Mouse (Mus musculus): ENCODE data around the gene Baz1a. TPM values are rescaled to one million over a fixed set of nuclear protein-coding genes. Genes with fewer than 3 reads are reported as not detected.

Baz1a gene
- 0.34 and 0.67 TPM in 2 replicates for polyA plus RNA-seq (2012; rRNA removed)

DNA sequence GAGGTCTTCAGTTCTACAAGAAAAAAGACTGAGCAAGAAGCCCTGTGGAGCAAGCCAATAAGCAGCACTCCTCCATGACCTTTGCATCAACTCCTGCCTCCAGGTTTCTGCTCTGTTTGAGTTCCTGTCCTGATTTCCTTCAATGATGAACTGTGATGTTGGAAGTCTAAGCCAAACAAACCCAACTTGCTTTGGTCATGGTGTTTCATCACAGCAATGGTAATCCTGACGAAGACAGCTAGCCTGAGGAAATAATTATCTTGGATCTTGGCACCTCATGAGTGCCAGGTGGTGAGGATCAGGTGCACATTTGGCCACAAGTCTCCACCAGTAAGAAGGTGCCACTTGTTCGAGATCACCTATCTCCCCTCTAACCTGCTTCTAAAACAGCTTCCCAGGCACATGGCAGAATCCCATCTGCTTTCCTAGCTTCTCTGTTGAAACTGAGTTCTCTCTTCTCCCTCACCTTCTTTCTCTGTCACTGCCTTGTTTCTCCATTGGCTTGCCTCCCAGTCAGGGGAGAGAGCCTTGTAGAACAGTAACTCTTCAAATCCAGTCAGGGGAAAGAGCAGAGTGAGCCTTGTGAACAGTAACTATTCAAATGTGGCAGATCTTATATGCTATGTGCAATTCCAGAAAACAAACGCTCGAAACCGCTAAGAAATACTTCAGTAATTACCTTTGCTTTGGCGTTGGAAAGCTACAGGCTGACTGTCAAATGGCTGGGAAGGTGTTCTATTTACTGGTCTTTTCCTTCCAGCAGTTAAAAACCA is at the start of gene Baz1a:
TSS of gene Baz1a (minus strand) at position 723 of the 773 bp plus-strand sequence.

DNA sequence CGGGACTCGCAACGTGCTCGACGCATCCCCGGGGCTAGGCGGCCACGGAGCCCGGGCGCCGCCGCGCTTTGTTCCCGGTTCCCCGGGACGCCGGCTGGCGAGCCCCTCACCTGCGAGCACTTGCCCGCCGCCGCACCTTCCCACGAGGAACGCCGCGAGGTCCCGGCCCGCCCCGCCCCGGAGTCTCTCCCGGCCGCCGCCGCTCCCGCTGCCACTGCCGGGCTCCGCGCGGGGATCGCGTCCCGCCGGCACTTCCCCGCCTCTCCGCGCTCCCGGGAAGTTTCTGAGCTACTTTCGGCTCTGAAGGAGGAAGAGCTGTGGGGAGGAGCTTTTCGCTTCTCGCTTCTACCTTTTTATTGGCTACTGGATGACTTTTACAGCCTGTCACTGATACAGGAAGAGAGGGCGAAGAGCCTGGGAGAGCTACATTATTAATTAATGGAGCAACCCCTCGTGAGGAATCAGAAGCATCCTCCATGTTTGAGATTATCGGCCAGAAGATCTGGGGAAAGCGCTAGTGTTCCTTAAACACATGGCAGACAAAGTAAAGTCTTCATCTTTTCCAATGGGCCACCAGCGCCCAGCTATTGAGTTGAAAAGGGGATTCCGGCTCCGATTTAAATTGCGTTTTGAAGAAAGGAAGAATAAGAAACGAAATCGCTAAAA is 28.0 kb downstream of the Baz1a start, which contains the start of gene Gm20403:
TSS of gene Gm20403 (minus strand) at position 478 of the 666 bp plus-strand sequence.

DNA sequence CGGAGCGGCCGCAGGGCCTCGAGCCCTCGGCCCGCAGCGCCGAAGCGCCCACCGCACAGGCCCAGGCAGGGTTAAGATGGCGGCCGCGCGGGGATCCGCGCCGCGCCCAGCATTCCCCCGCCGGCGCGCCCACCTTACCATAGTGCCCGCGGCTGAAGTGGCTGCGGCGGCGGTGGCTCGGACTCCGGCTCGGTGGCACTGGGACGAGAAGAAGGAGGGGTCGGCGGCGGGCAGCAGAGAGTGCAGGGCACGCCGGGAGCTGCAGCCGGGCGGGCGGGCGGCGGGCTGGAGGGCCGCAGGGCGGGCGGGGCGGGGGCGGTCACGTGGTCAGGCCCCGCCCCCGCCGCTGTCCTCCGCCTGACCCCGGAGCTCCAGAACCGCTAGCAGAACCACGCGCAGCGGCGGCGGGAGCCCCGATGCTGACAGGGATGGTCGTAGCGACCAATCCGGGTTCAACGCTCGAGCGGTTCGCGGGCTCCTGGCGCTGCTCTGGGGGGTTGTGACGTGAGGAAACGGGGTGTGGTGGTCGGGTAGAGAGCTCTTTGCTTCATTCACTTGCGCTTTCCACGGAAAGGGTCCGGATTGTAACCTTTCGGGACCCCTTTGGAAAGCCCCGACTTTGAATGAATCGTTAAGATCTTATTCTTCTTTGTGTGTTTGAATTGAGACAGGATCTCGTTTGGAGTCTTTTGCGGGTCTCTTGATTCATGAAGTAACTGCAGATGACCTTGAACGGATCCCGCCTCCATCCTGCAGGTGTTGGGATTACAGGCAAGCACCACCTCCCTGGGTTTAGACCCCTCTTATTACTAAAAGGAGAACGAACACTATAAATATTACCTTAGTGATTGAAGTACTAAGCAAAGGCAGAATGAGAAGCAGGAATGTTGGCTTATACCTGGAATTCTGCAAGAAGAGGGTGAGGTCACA is 151.3 kb downstream of the Baz1a start, which contains the start of gene Cfl2:
TSS of gene Cfl2 (minus strand) at position 272 of the 930 bp plus-strand sequence.

Other genes starting within 250 kb of the Baz1a start
- gene Snx6, start 218.6 kb downstream of the Baz1a start, polyA plus RNA-seq (2012; rRNA removed) = 17.1 and 18.1 TPM in 2 replicates
- gene Cfl2, start 151.5 kb downstream of the Baz1a start, polyA plus RNA-seq (2012; rRNA removed) = 0.95 and 1.2 TPM in 2 replicates
- gene Gm20403, start 27.8 kb downstream of the Baz1a start, polyA plus RNA-seq (2012; rRNA removed) = not detected in 2 replicates
- gene 2700097O09Rik, start 65.8 kb upstream of the Baz1a start, polyA plus RNA-seq (2012; rRNA removed) = 0.98 and 1.4 TPM in 2 replicates
- gene Srp54a, start 65.9 kb upstream of the Baz1a start, polyA plus RNA-seq (2012; rRNA removed) = 5.9 and 6.8 TPM in 2 replicates
- 1.7 and 3.0 TPM in 2 replicates for gene Fam177a, start 110.1 kb upstream of the Baz1a start, polyA plus RNA-seq (2012; rRNA removed)
- gene Srp54b, start 140.8 kb upstream of the Baz1a start, polyA plus RNA-seq (2012; rRNA removed) = 11.4 and 15.0 TPM in 2 replicates
- gene 1700047I17Rik2, start 185.2 kb upstream of the Baz1a start, polyA plus RNA-seq (2012; rRNA removed) = not detected in 2 replicates
- 1.1 and 1.7 TPM in 2 replicates for gene Srp54c, start 215.8 kb upstream of the Baz1a start, polyA plus RNA-seq (2012; rRNA removed)

Data from stomach, adult 2 months (tissue).